Mouse (Mus musculus) testis, adult 2 months (tissue): ENCODE measurements at regions not wholly inside any gene's neighbourhood (a gene's known extent, or its start where the extent isn't known, plus 50 kb on each side); places are given as distances from the start of the nearest gene placed in this dataset.

Source experiments
- CTCF ChIP-seq: fragments of 200-500 bp; IDR thresholded peaks from 2 replicates; pipeline ENCODE4 v1.5.1; 2012; ENCODE audit warnings: low read depth, mild to moderate bottlenecking, inconsistent platforms, low read length, moderate library complexity; ENCODE audit not compliant: control insufficient read depth, insufficient read depth, insufficient replicate concordance
- POLR2A ChIP-seq: fragments of 200-500 bp; IDR thresholded peaks from 2 replicates; pipeline ENCODE4 v1.6.1; 2012; ENCODE audit warnings: low read depth, mild to moderate bottlenecking, inconsistent platforms, low read length, moderate library complexity; ENCODE audit not compliant: control insufficient read depth

- TF ChIP-seq POLR2A: no peak
- no peak for TF ChIP-seq CTCF
These were observed 71.4 kb upstream of the Edil3 start for GRCm38 (mm10) chr13:88749916-88750315.
